Mouse (Mus musculus): ENCODE measurements around the gene Lca5l.

DNA sequence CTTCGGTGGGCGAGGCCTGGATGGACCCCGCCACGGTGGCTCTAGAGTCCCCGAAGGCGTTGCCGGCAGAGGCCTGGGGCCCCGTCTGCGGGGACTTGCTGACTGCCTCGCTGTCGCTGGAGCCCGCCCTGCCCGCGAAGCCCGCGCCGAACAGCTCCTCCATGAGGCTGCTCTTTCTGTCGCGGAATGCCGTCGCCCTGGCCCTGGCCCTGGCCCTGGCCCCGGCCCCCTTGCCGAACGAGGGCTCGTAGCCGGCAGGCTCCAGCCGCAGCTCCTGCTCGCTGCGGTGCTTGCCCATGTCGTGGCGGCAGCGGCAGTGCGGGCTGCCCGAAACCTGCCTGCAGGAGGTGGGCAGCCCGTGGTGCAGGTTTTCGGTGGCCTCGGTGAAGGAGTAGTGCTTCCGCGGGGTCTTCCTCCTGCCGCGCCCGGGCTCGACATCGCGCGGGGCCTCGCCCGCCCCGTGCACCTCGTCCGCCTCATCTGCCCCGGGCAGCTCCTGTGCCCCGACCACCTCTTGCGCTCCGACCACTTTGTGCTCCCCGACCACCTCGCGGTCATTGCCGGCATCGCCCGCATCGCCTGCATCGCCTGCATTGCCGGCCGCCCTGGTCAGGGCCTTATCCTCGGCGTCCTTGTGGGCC lies 32.9 kb downstream of the Lca5l start:
- no peak for TF ChIP-seq CTCF (IDR thresholded peaks at IDR 0.05; ENCODE audit: extremely low read depth, insufficient read depth, low read length)
- no peak for TF ChIP-seq POLR2A (IDR thresholded peaks at IDR 0.05; ENCODE audit: extremely low read depth, insufficient read depth, low read length)

All from cortical plate, adult 2 months (tissue).